Mouse (Mus musculus) embryonic facial prominence, embryonic 14.5 days (tissue): ENCODE measurements around the gene Nipal3. TPM values are rescaled to one million over a fixed set of nuclear protein-coding genes. Genes with fewer than 3 reads are reported as not detected.

Experiments used
- ATAC-seq: fragments of 200-750 bp; cut with Nextera tagmentation; 2 replicates; pipeline ENCODE4 v1.8.0; 2017; ENCODE audit warnings: low read depth, moderate number of reproducible peaks, moderate TSS enrichment
- DNase-seq: peaks from one replicate; pipeline ENCODE4 v3.0.0-alpha.2; 2015; ENCODE audit warnings: low spot score
- H3K27ac ChIP-seq: fragments of 300-500 bp; sonication (generic); replicated peaks from 2 replicates; pipeline ENCODE4 v1.5.1; 2014; ENCODE audit warnings: low read depth, mild to moderate bottlenecking, low read length, moderate library complexity
- H3K27me3 ChIP-seq: fragments of 300-500 bp; sonication (generic); replicated peaks from 2 replicates; pipeline ENCODE4 v1.6.1; 2014; ENCODE audit warnings: low read length; ENCODE audit not compliant: control insufficient read depth, insufficient read depth
- H3K36me3 ChIP-seq: fragments of 300-500 bp; sonication (generic); 2 replicates; pipeline ENCODE4 v1.6.1; 2014; ENCODE audit warnings: low read length, mixed read lengths; ENCODE audit not compliant: control insufficient read depth, insufficient read depth
- H3K4me1 ChIP-seq: fragments of 300-500 bp; sonication (generic); 2 replicates; pipeline ENCODE4 v1.6.1; 2014; ENCODE audit warnings: antibody characterized with exemption, low read length; ENCODE audit not compliant: control insufficient read depth, insufficient read depth
- H3K4me2 ChIP-seq: fragments of 300-500 bp; sonication (generic); 2 replicates; pipeline ENCODE4 v1.6.1; 2014; ENCODE audit warnings: low read depth, mild to moderate bottlenecking, low read length, moderate library complexity, mixed read lengths
- H3K4me3 ChIP-seq: fragments of 300-500 bp; sonication (generic); 2 replicates; pipeline ENCODE4 v1.5.1; 2014; ENCODE audit warnings: low read depth, mild to moderate bottlenecking, low read length
- H3K9ac ChIP-seq: fragments of 300-500 bp; sonication (generic); 2 replicates; pipeline ENCODE4 v1.6.1; 2014; ENCODE audit warnings: low read depth, mild to moderate bottlenecking, low read length, moderate library complexity, mixed read lengths
- H3K9me3 ChIP-seq: fragments of 300-500 bp; sonication (generic); 2 replicates; pipeline ENCODE4 v1.6.1; 2016; ENCODE audit warnings: low read length; ENCODE audit not compliant: control insufficient read depth
- WGBS: fragments of 180-500 bp; shearing (Covaris S2); extraction: QIAGEN DNeasy Blood & Tissue Kit; methylation state at CpG from one replicate; pipeline ENCODE4 v1.1.7; 2014; 5-methylcytosine and 5-hydroxymethylcytosine counted together
- polyA plus RNA-seq: library from polyadenylated mRNA; unstranded; fragments of >200 nt; fragmentation: Nextera tagmentation; extraction: Ambion mirVana; gene quantifications from 2 replicates; pipeline ENCODE4 v1.2.1, GENCODE M21; 2014

Gene Nipal3
- polyA plus RNA-seq, 1 experiment from 2014 or later = 3.0 TPM

GRCm38 (mm10) chr4:135530270-135530669, 35.4 kb upstream of the Nipal3 start:
- no peak overlapping the region for H3K4me2 ChIP-seq
- H3K36me3 ChIP-seq = no peaks in the 10 kb centered on the region
- 0 out of 2 replicates have a peak, but pooled peaks cover 7% of the 10 kb centered on the region for H3K4me1 ChIP-seq
- H3K27ac ChIP-seq = no peak overlapping the region
- no peak overlapping the region for H3K9ac ChIP-seq
- 54% methylated on average over 2 of the region's 2 CpGs for WGBS
- H3K27me3 ChIP-seq = 0 out of 2 replicates have a peak, but pooled peaks cover 4% of the 10 kb centered on the region
- no peak overlapping the region for H3K4me3 ChIP-seq
- DNase-seq = no peak
- H3K9me3 ChIP-seq = peaks cover 7% of the 10 kb centered on the region; the same call in 1 of the 2 replicates
- no peak for ATAC-seq

DNA sequence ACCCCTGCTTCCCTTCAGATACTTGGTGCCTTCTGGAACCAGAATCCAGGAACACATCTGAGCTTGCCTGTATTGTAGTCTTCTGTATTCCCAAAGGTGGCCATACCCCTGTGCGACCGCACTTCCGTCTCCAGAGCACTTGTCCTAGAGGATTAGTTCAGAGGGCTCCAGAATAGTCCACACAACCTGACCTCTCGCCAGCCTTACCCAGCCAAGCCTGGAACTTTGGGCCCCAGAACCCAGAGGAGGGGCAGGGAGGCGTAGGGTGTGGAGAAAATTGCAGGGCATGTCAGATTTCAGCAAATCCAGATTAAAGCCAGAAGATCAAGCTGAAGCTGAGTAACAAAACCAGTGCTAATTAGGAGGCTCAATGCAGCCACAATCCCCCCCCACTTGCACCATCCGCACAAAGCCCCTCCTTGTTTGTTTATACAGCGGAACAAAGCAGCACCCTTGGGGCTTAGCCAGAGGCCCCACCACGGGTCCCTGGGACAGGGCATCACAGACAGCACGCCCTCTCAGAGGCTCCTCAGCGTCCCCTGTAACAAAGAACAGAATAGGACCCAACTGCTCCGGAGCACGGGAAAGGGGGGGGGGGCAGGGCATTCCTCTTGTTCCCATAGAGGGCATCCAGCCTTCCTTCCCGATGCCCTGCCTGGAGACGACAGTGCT, 31.3 kb upstream of the Nipal3 start:
- Histone ChIP-seq H3K4me1 (peaks cover 7% of the 10 kb centered on the region; the same call in 1 of the 2 replicates), H3K4me3 (no peak overlapping the region), H3K27me3 (0 out of 2 replicates have a peak, but pooled peaks cover 4% of the 10 kb centered on the region), H3K4me2 (no peak overlapping the region), H3K9me3 (peaks cover 7% of the 10 kb centered on the region; the same call in 1 of the 2 replicates), H3K9ac (no peak overlapping the region), H3K27ac (no peak overlapping the region), H3K36me3 (no peaks in the 10 kb centered on the region)
- WGBS = 21% methylated on average over 14 of the region's 14 CpGs
- DNase-seq (peak; percentile 61), ATAC-seq (peak; percentile 69)

DNA sequence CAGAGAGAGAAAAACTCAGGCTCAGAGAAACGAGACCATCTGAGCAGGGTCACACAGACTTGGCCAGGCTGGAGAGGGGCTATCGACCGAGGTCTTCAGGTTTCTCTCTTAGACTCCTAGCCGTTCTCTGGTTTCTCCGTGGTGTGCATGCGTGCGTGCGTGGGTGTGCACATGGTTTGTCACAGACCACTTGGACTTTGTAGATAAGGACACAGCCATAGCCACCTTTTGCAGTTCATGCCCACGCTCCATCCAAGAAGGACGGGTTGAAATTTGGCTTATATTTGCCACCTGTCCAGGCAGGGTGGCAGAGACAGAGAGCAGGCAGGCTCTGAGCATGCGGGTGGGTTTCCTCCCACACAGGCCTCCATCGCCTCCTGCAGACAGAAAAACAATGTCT, 30.2 kb upstream of the Nipal3 start:
- ATAC-seq = no peak
- Histone ChIP-seq H3K27ac (no peak overlapping the region), H3K4me1 (peaks cover 7% of the 10 kb centered on the region; the same call in 1 of the 2 replicates), H3K27me3 (0 out of 2 replicates have a peak, but pooled peaks cover 4% of the 10 kb centered on the region), H3K9ac (no peak overlapping the region), H3K36me3 (no peaks in the 10 kb centered on the region), H3K4me2 (no peak overlapping the region), H3K9me3 (0 out of 2 replicates have a peak, but pooled peaks cover 1% of the 10 kb centered on the region), H3K4me3 (no peak overlapping the region)
- DNase-seq = no peak
- 60% methylated on average over 12 of the region's 12 CpGs for WGBS

DNA sequence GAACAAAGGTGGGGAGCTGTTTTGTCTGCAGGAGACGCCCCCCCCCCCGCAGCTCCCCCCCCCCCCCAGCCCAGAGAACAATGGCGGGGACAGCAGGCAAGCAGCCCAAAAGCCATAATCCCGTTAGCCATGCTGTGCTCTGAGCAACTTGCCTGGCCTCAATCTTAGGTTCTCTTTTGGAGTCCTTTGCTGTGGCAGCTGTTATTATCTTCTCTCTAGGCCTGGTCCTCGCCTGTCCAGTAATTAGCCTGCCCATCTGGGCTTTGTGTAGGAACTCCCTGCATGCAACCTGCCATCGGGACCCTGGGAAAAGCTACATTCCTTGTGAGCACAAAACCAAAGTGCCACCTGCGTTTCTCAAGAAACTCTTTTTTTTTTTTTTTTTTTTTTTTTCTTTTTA, 29.1 kb upstream of the Nipal3 start:
- H3K4me2 ChIP-seq = no peak overlapping the region
- H3K4me1 ChIP-seq = peaks cover 7% of the 10 kb centered on the region; the same call in 1 of the 2 replicates
- DNase-seq = peak; percentile 62
- no peak overlapping the region for H3K4me3 ChIP-seq
- no peaks in the 10 kb centered on the region for H3K36me3 ChIP-seq
- no peak overlapping the region for H3K27ac ChIP-seq
- whole genome bisulfite sequencing = 7% methylated on average over 5 of the region's 7 CpGs
- H3K9ac ChIP-seq = no peak overlapping the region
- no peaks in the 10 kb centered on the region for H3K9me3 ChIP-seq
- ATAC-seq = peak; percentile 54; the same call in 1 of the 2 replicates
- 0 out of 2 replicates have a peak, but pooled peaks cover 4% of the 10 kb centered on the region for H3K27me3 ChIP-seq

GRCm38 (mm10) chr4:135520421-135520820, 25.6 kb upstream of the Nipal3 start:
- no peaks in the 10 kb centered on the region for H3K9me3 ChIP-seq
- H3K36me3 ChIP-seq = no peaks in the 10 kb centered on the region
- DNase-seq (peak; percentile 44), ATAC-seq (no peak)
- no peak overlapping the region for H3K27ac ChIP-seq
- H3K4me2 ChIP-seq = no peak overlapping the region
- H3K4me1 ChIP-seq = no peaks in the 10 kb centered on the region; the same call in 1 of the 2 replicates
- no peak overlapping the region for H3K4me3 ChIP-seq
- H3K27me3 ChIP-seq = no peaks in the 10 kb centered on the region
- WGBS = 66% methylated on average over 9 of the region's 9 CpGs
- no peak overlapping the region for H3K9ac ChIP-seq

- 81% methylated on average over 12 of the region's 12 CpGs for WGBS
- Histone ChIP-seq H3K9me3 (no peaks in the 10 kb centered on the region), H3K4me3 (no peak overlapping the region), H3K4me2 (no peak overlapping the region), H3K27ac (no peak overlapping the region), H3K36me3 (no peaks in the 10 kb centered on the region), H3K4me1 (no peaks in the 10 kb centered on the region), H3K9ac (no peak overlapping the region), H3K27me3 (no peaks in the 10 kb centered on the region)
- no peak for DNase-seq
- no peak for ATAC-seq
These were observed 23.3 kb upstream of the Nipal3 start for GRCm38 (mm10) chr4:135518135-135518534.

GRCm38 (mm10) chr4:135516351-135517316, 21.8 kb upstream of the Nipal3 start:
- Histone ChIP-seq H3K36me3 (no peaks in the 10 kb centered on the region), H3K9ac (no peak overlapping the region), H3K4me3 (no peak overlapping the region), H3K27ac (no peak overlapping the region; the same call in 1 of the 2 replicates), H3K27me3 (no peaks in the 10 kb centered on the region), H3K9me3 (no peaks in the 10 kb centered on the region), H3K4me1 (no peaks in the 10 kb centered on the region), H3K4me2 (no peak overlapping the region)
- ATAC-seq = no peak
- 48% methylated on average over 15 of the region's 15 CpGs for WGBS
- DNase-seq = peak; percentile 34

- H3K27ac ChIP-seq = no peak overlapping the region
- no peaks in the 10 kb centered on the region for H3K4me1 ChIP-seq
- no peak for DNase-seq
- WGBS = 61% methylated on average over 14 of the region's 14 CpGs
- no peaks in the 10 kb centered on the region for H3K36me3 ChIP-seq
- H3K9me3 ChIP-seq = no peaks in the 10 kb centered on the region
- no peaks in the 10 kb centered on the region for H3K27me3 ChIP-seq
- H3K9ac ChIP-seq = no peak overlapping the region
- no peak overlapping the region for H3K4me3 ChIP-seq
- H3K4me2 ChIP-seq = no peak overlapping the region
- no peak for ATAC-seq
These were observed 20.1 kb upstream of the Nipal3 start for GRCm38 (mm10) chr4:135514925-135515324.
